Mouse (Mus musculus) ES-E14 (cell line): ENCODE measurements around the gene Lgals4.

Experiments
- CHD2 ChIP-seq: IDR thresholded peaks from 2 replicates; pipeline ENCODE4 v1.6.1; 2014; ENCODE audit warnings: mild to moderate bottlenecking, low read depth, low read length, inconsistent platforms
- HCFC1 ChIP-seq: IDR thresholded peaks from 2 replicates; pipeline ENCODE4 v1.6.1; 2012; ENCODE audit warnings: low read length, inconsistent platforms, borderline replicate concordance; ENCODE audit not compliant: insufficient read depth
- MAFK ChIP-seq: IDR thresholded peaks from 2 replicates; pipeline ENCODE4 v1.6.1; 2014; ENCODE audit warnings: mild to moderate bottlenecking, low read depth, low read length, inconsistent platforms; ENCODE audit not compliant: insufficient read depth

- TF ChIP-seq HCFC1: no peak
- TF ChIP-seq CHD2: no peak
- TF ChIP-seq MAFK: no peak
Observed at GRCm38 (mm10) chr7:28811640-28812275, 21.9 kb upstream of the Lgals4 start.
